Mouse (Mus musculus): ENCODE measurements around the gene Tsks. TPM values are rescaled to one million over a fixed set of nuclear protein-coding genes. Genes with fewer than 3 reads are reported as not detected.

Tsks gene
- polyA plus RNA-seq (2012; rRNA removed) = 0.07 and 0.22 TPM in 2 replicates
- polyA plus RNA-seq (2014; fragmentation: Nextera tagmentation; extraction: Ambion mirVana) = 0.05 TPM in 1 of 2 replicates, not detected in the other

DNA sequence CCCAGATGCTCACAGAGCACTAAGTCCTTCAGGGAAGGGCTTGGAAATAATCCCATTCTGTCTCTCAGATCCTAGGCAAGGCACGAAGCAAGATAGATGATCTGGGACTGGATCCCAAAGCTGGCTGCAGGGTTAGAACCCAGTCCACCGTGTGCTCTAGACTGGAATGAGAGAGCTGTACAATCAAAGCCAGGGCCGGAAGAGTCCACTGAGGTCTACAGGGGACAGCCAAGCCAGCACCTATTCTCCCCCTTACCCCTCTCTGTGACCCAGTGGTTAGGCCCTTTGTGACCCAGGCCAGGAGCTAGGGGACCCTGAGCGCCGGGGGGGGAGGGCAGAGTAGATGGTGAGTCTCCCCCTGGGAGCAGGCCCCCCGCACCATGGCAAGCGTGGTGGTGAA lies at the start of gene Tsks:
Gene Tsks (plus strand): TSS at position 301 of the 400 bp plus-strand sequence.
- H3K9me3 ChIP-seq (ENCODE audit: control insufficient read depth, low read length) = no peaks in the 10 kb centered on the region
- H3K27me3 ChIP-seq (ENCODE audit: control insufficient read depth, insufficient read depth, low read length) = no peaks in the 10 kb centered on the region
- H3K9ac ChIP-seq (replicated peaks) = no peak within 1 kb of the TSS
- no peaks in the 10 kb centered on the region for H3K4me1 ChIP-seq (replicated peaks; ENCODE audit: control insufficient read depth in 2 of 2, insufficient read depth in 2 of 2, low read length in 1 of 2)
- no peak within 1 kb of the TSS for H3K4me2 ChIP-seq (ENCODE audit: low read depth)
- ATAC-seq (ENCODE audit: insufficient read depth) (no peak), DNase-seq (ENCODE audit: low read depth in 3 of 3, low spot score in 3 of 3) (no peak)
- TF ChIP-seq EP300 (IDR thresholded peaks at IDR 0.05; ENCODE audit: low read depth) (no peak), CTCF (IDR thresholded peaks at IDR 0.05; ENCODE audit: low read depth) (no peak)
- H3K27ac ChIP-seq = no peak within 1 kb of the TSS
- 76% methylated on average over 7 of the region's 7 CpGs for WGBS (ENCODE audit: insufficient replicate concordance)
- H3K4me3 ChIP-seq (ENCODE audit: insufficient read depth in 1 of 2, low read depth in 2 of 2, low read length in 2 of 2) = no peak within 1 kb of the TSS
- no peaks in the 10 kb centered on the region for H3K36me3 ChIP-seq (replicated peaks; ENCODE audit: control insufficient read depth, insufficient read depth, low read depth)

DNA sequence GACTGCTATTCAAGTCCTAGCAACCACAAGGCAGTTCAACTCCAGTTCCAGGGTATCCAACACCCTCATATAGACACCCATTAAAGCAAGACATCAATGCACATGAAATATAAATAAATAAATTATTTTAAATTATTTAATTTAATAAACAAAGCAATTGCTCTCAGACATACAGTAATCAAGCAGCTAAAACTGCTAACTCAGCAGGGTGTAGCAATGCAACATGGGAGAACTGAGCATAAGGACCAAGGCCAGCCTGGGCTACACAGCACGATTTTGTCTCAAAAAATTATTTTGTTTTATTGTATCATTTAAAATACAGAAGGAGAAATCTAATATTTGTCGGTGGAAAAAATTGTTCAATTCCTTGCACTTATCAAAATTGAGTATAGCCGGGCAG lies 48.8 kb upstream of the Tsks start:
- Histone ChIP-seq H3K4me2 (ENCODE audit: low read depth) (no peak overlapping the region), H3K9ac (replicated peaks) (no peak overlapping the region), H3K36me3 (replicated peaks; ENCODE audit: control insufficient read depth, insufficient read depth, low read depth) (peaks cover 1% of the 10 kb centered on the region), H3K4me3 (ENCODE audit: insufficient read depth in 1 of 2, low read depth in 2 of 2, low read length in 2 of 2) (no peak overlapping the region), H3K27me3 (ENCODE audit: control insufficient read depth, insufficient read depth, low read length) (no peaks in the 10 kb centered on the region), H3K27ac (no peak overlapping the region), H3K4me1 (replicated peaks; ENCODE audit: control insufficient read depth in 2 of 2, insufficient read depth in 2 of 2, low read length in 1 of 2) (peaks cover 22 to 35% of the 10 kb centered on the region in 2 experiments), H3K9me3 (ENCODE audit: control insufficient read depth, low read length) (no peaks in the 10 kb centered on the region)
- no peak for TF ChIP-seq CTCF (IDR thresholded peaks at IDR 0.05; ENCODE audit: low read depth)
- no peak for TF ChIP-seq EP300 (IDR thresholded peaks at IDR 0.05; ENCODE audit: low read depth)
- WGBS (ENCODE audit: insufficient replicate concordance) = 75% methylated on average over 3 of the region's 3 CpGs
- no peak for DNase-seq (ENCODE audit: low read depth in 3 of 3, low spot score in 3 of 3)
- no peak for ATAC-seq (ENCODE audit: insufficient read depth)

DNA sequence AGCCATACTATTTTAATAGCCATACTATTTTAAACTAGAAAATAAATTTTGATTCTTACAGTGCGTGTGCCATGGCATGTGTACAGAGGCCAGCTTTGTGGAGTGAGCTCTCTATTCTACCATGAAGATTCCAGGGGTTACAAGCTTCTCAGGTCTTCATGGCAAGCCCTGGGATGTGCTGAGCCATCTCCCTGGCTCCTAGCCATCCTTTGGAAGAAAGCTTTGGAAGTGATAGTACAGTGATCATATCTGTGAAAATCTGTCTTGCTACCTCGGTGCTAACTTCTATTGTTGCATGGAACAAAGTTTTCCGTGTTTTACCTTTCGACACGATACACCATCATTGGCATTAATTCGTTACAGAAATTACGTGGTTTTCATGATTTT lies 47.8 kb upstream of the Tsks start:
- no peak overlapping the region for H3K27ac ChIP-seq

DNA sequence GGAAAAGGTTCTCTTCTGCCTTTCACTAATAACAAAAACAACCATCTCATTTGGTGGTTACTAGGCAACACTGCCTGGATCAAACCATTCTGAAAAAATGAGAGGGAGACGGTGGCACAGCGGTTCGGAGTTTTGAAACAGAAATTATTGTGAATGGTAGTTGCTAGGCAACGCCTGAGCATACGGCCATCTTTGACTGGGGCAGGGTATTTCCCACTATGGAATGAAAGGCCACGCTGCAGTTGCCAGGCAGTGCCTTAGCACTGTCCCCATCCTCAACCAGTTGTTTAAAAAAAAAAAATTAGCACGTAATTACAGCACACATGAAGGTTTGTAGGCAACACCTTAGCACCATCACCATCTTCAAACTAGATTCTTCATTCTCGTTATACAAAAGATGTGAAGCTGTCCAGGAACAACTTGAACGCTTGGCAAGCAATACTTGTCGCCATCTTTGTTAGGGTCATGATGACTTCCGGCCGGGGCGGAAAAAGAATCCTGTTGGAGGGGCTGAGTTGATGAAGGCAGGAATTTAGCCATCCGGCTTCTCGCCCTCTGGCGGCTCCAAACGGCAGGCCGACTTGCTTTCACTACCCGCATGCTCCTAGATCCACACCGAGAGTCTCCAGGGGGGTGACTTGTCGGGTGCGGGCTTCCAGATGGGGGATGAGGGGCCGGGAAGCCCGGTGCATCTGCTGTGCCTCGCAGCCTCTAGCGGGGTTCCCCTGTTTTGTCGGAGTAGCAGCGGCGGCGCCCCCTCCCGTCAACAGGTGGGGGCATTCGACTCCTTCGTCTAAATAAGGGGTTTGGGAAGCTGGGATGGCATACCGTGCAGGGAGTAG lies 47.2 kb upstream of the Tsks start, which contains the start of gene Fuz:
Gene Fuz (plus strand): TSS at position 487 of the 842 bp plus-strand sequence.
- Histone ChIP-seq H3K4me3 (ENCODE audit: insufficient read depth in 1 of 2, low read depth in 2 of 2, low read length in 2 of 2) (peak within 1 kb of the TSS; percentile 56 to 66), H3K9ac (replicated peaks) (peak within 1 kb of the TSS; percentile 46), H3K27ac (peak within 1 kb of the TSS; percentile 21; the same call in 1 of the 2 replicates), H3K4me2 (ENCODE audit: low read depth) (peak within 1 kb of the TSS; percentile 60), H3K27me3 (ENCODE audit: control insufficient read depth, insufficient read depth, low read length) (no peaks in the 10 kb centered on the region), H3K9me3 (ENCODE audit: control insufficient read depth, low read length) (no peaks in the 10 kb centered on the region), H3K4me1 (replicated peaks; ENCODE audit: control insufficient read depth in 2 of 2, insufficient read depth in 2 of 2, low read length in 1 of 2) (peaks cover 21 to 35% of the 10 kb centered on the region in 2 experiments), H3K36me3 (replicated peaks; ENCODE audit: control insufficient read depth, insufficient read depth, low read depth) (peaks cover 17% of the 10 kb centered on the region)
- peak; percentile 24 for ATAC-seq (ENCODE audit: insufficient read depth)
- TF ChIP-seq EP300 (IDR thresholded peaks at IDR 0.05; ENCODE audit: low read depth) (no peak), CTCF (IDR thresholded peaks at IDR 0.05; ENCODE audit: low read depth) (peak; percentile 73)
- peak; percentile 75 to 82 (median 76) for DNase-seq (ENCODE audit: low read depth in 3 of 3, low spot score in 3 of 3)
- WGBS (ENCODE audit: insufficient replicate concordance) = 2% methylated on average over 34 of the region's 34 CpGs

More for the DNA sequence above, 47.8 kb upstream of the Tsks start:
- Histone ChIP-seq H3K4me2 (ENCODE audit: low read depth) (peak overlapping the region; percentile 60), H3K4me3 (ENCODE audit: insufficient read depth in 1 of 2, low read depth in 2 of 2, low read length in 2 of 2) (peak overlapping the region in 1 of 2 experiments; percentile 56; a peak in 2 of 4 replicates), H3K27me3 (ENCODE audit: control insufficient read depth, insufficient read depth, low read length) (no peaks in the 10 kb centered on the region), H3K4me1 (replicated peaks; ENCODE audit: control insufficient read depth in 2 of 2, insufficient read depth in 2 of 2, low read length in 1 of 2) (peaks cover 24 to 36% of the 10 kb centered on the region in 2 experiments), H3K9ac (replicated peaks) (no peak overlapping the region), H3K9me3 (ENCODE audit: control insufficient read depth, low read length) (no peaks in the 10 kb centered on the region), H3K36me3 (replicated peaks; ENCODE audit: control insufficient read depth, insufficient read depth, low read depth) (peaks cover 12% of the 10 kb centered on the region)
- ATAC-seq (ENCODE audit: insufficient read depth) = no peak
- whole genome bisulfite sequencing (ENCODE audit: insufficient replicate concordance) = 70% methylated on average over 7 of the region's 7 CpGs
- TF ChIP-seq EP300 (IDR thresholded peaks at IDR 0.05; ENCODE audit: low read depth) = no peak
- no peak for TF ChIP-seq CTCF (IDR thresholded peaks at IDR 0.05; ENCODE audit: low read depth)
- no peak for DNase-seq (ENCODE audit: low read depth in 3 of 3, low spot score in 3 of 3)

DNA sequence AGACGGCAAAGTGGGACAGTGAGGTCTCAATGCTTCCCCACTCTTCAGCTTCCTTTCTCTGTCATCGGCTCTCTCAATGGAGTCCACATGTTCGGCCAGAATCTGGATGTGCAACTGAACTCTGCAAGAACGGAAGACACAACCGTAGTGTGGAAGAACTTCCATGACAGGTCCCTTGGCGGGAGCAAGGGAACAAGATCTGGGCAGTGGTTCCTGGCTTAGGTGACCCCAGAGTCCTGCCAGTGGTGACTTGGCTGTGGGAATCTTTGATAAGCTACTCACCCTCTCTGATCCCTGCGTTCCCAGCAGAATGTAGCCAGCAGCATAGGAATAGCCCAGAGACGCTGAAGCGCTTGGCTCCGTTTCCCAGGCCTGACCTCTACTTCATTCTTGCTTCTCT lies 46.5 kb upstream of the Tsks start:
- Histone ChIP-seq H3K4me3 (ENCODE audit: insufficient read depth in 1 of 2, low read depth in 2 of 2, low read length in 2 of 2) (peak overlapping the region; percentile 56 to 66), H3K27me3 (ENCODE audit: control insufficient read depth, insufficient read depth, low read length) (no peaks in the 10 kb centered on the region), H3K4me2 (ENCODE audit: low read depth) (peak overlapping the region; percentile 60), H3K9me3 (ENCODE audit: control insufficient read depth, low read length) (no peaks in the 10 kb centered on the region), H3K27ac (peak overlapping the region; percentile 21; the same call in 1 of the 2 replicates), H3K9ac (replicated peaks) (peak overlapping the region; percentile 46), H3K36me3 (replicated peaks; ENCODE audit: control insufficient read depth, insufficient read depth, low read depth) (peaks cover 24% of the 10 kb centered on the region), H3K4me1 (replicated peaks; ENCODE audit: control insufficient read depth in 2 of 2, insufficient read depth in 2 of 2, low read length in 1 of 2) (peaks cover 18 to 30% of the 10 kb centered on the region in 2 experiments)
- DNase-seq (ENCODE audit: low read depth in 3 of 3, low spot score in 3 of 3) = no peak
- WGBS (ENCODE audit: insufficient replicate concordance) = 42% methylated on average over 10 of the region's 10 CpGs
- TF ChIP-seq CTCF (IDR thresholded peaks at IDR 0.05; ENCODE audit: low read depth) (no peak), EP300 (IDR thresholded peaks at IDR 0.05; ENCODE audit: low read depth) (no peak)
- no peak for ATAC-seq (ENCODE audit: insufficient read depth)

All from liver, embryonic 14.5 days (tissue).